In the genomic region with DNA sequence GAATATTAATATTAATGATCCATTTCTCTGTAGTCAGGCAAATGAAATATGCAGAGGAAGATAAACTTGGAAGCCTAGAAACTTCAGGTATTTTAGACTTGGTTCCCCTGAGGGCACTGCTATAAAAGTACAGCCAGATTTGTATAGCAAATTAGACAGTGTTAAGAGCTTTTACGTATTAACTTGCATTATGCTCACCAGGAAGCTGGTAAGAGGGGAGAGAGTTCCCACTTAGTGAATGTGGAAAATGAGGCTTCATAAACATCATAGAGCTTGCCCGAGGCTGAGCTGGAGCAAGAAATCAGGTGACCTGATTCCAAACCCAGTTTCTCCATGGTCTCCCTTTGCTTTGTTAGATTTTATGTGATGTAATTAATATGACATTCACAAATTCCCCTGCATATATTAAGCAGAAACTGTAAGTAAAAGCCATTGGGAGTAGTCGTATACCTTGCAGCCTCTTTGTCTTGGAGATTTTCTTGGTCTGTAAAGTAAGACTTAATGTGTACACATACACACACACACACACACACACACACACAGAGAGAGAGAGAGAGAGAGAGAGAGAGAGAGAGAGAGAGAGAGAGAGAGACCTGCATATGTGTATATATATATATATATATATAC, we compare ENCODE assay signal across 30 mouse cellular contexts.
A peak's percentile ranks its signal among the peaks of the same experiment; 100 is the strongest.
DNase-seq lines count a peak whose midpoint lies in the region; ATAC-seq lines count a peak whose summit lies in the region.
"Had no signal": no experiment of that assay in that cellular context is flagged by ENCODE, and none has a peak within 500 bp of the region (broad histone marks: within the 10 kb centered on the region; RNA-seq: fewer than 3 reads in every experiment).

No protein-coding gene starts in this region.

- no peak overlapping the region for H3K4me3 ChIP-seq in forebrain, embryonic 14.5 days (ENCODE audit: low read depth, low read length)
- no peak overlapping the region for H3K4me3 ChIP-seq in forebrain, embryonic 11.5 days (ENCODE audit: low read depth, low read length)
- no peak overlapping the region for H3K4me3 ChIP-seq in hindbrain, embryonic 16.5 days (ENCODE audit: low read length)
- H3K4me3 ChIP-seq in hindbrain, embryonic 10.5 days, result no peak overlapping the region
- H3K4me3 ChIP-seq: embryonic facial prominence, embryonic 12.5 days; heart, adult 2 months; heart, embryonic 12.5 days; layer of hippocampus, adult 2 months; left cerebral cortex, adult 2 months; limb, embryonic 12.5 days; liver, embryonic 15.5 days; lung, embryonic 15.5 days; midbrain, embryonic 12.5 days; myocyte; neural tube, embryonic 13.5 days; stomach, embryonic 15.5 days had no signal

- peak; percentile 14 for DNase-seq in forebrain, embryonic 14.5 days (ENCODE audit: low spot score)
- no peak for DNase-seq in forebrain, embryonic 11.5 days (ENCODE audit: low spot score)
- no peak for DNase-seq in hindbrain, embryonic 10.5 days (ENCODE audit: low spot score)
- peak; percentile 24 for DNase-seq in retina, postnatal 1 day
- DNase-seq in retina, embryonic 14.5 days (ENCODE audit: low spot score), result no peak
- no peak for DNase-seq in testis, postnatal 10 days (ENCODE audit: low spot score)
- DNase-seq: adrenal gland, adult 2 months; adrenal gland, postnatal 36 days; cerebellum, adult 11-12 months; cerebellum, adult 9-11 months; embryo, embryonic 11 days; heart, adult 2 months; kidney, adult 2 months; kidney, postnatal 36 days; right cerebral cortex, postnatal 25 days; thymus, postnatal 14 days had no signal

- H3K27ac ChIP-seq in forebrain, embryonic 14.5 days (ENCODE audit: low read depth, low read length), result no peak overlapping the region
- H3K27ac ChIP-seq in forebrain, embryonic 11.5 days (ENCODE audit: low read depth, low read length), result no peak overlapping the region
- no peak overlapping the region for H3K27ac ChIP-seq in hindbrain, embryonic 16.5 days (ENCODE audit: low read depth, low read length)
- H3K27ac ChIP-seq in hindbrain, embryonic 10.5 days, result no peak overlapping the region
- H3K27ac ChIP-seq: embryonic facial prominence, embryonic 12.5 days; heart, adult 2 months; layer of hippocampus, adult 2 months; left cerebral cortex, adult 2 months; limb, embryonic 12.5 days; liver, embryonic 15.5 days; lung, embryonic 15.5 days; midbrain, embryonic 12.5 days; neural tube, embryonic 13.5 days; stomach, embryonic 15.5 days had no signal

- H3K9ac ChIP-seq in forebrain, embryonic 14.5 days (ENCODE audit: low read length), result no peak overlapping the region
- H3K9ac ChIP-seq in forebrain, embryonic 11.5 days (ENCODE audit: low read length), result no peak overlapping the region
- H3K9ac ChIP-seq in hindbrain, embryonic 16.5 days (ENCODE audit: low read depth, low read length), result no peak overlapping the region
- H3K9ac ChIP-seq: embryonic facial prominence, embryonic 12.5 days; heart, embryonic 12.5 days; limb, embryonic 12.5 days; liver, embryonic 15.5 days; lung, embryonic 15.5 days; midbrain, embryonic 12.5 days; neural tube, embryonic 13.5 days; stomach, embryonic 15.5 days had no signal

- H3K36me3 ChIP-seq in forebrain, embryonic 14.5 days (ENCODE audit: control insufficient read depth, insufficient read depth, low read length), result no peaks in the 10 kb centered on the region
- no peaks in the 10 kb centered on the region for H3K36me3 ChIP-seq in forebrain, embryonic 11.5 days (ENCODE audit: control insufficient read depth, insufficient read depth, low read length)
- no peaks in the 10 kb centered on the region for H3K36me3 ChIP-seq in hindbrain, embryonic 16.5 days (ENCODE audit: control insufficient read depth, insufficient read depth, low read length)
- no peaks in the 10 kb centered on the region for H3K36me3 ChIP-seq in hindbrain, embryonic 10.5 days
- H3K36me3 ChIP-seq: embryonic facial prominence, embryonic 12.5 days; heart, embryonic 12.5 days; limb, embryonic 12.5 days; liver, embryonic 15.5 days; lung, embryonic 15.5 days; midbrain, embryonic 12.5 days; neural tube, embryonic 13.5 days; stomach, embryonic 15.5 days had no signal

- no peaks in the 10 kb centered on the region for H3K9me3 ChIP-seq in forebrain, embryonic 14.5 days (replicated peaks; ENCODE audit: control insufficient read depth, low read length)
- H3K9me3 ChIP-seq in forebrain, embryonic 11.5 days (ENCODE audit: control insufficient read depth, low read length), result no peaks in the 10 kb centered on the region
- no peaks in the 10 kb centered on the region for H3K9me3 ChIP-seq in hindbrain, embryonic 16.5 days (ENCODE audit: control insufficient read depth, low read length)
- no peaks in the 10 kb centered on the region for H3K9me3 ChIP-seq in hindbrain, embryonic 10.5 days
- H3K9me3 ChIP-seq: embryonic facial prominence, embryonic 12.5 days; limb, embryonic 12.5 days; liver, embryonic 15.5 days; lung, embryonic 15.5 days; midbrain, embryonic 12.5 days; neural tube, embryonic 13.5 days; stomach, embryonic 15.5 days had no signal

- no peak for ATAC-seq in forebrain, embryonic 14.5 days
- no peak for ATAC-seq in forebrain, embryonic 11.5 days (replicated peaks; ENCODE audit: low FRiP score)
- ATAC-seq in hindbrain, embryonic 16.5 days, result peak; percentile 34; the same call in 1 of the 2 replicates
- ATAC-seq: activated CD4-positive, CD25-positive, alpha-beta regulatory T cell, adult 4 months had no signal

- H3K4me1 ChIP-seq in forebrain, embryonic 14.5 days (ENCODE audit: control insufficient read depth, insufficient read depth, low read length), result no peaks in the 10 kb centered on the region
- H3K4me1 ChIP-seq in forebrain, embryonic 11.5 days (replicated peaks; ENCODE audit: control insufficient read depth, insufficient read depth, low read length), result no peaks in the 10 kb centered on the region
- H3K4me1 ChIP-seq in hindbrain, embryonic 16.5 days (ENCODE audit: control insufficient read depth, insufficient read depth, low read depth, low read length), result no peaks in the 10 kb centered on the region
- H3K4me1 ChIP-seq in hindbrain, embryonic 10.5 days (replicated peaks), result no peaks in the 10 kb centered on the region
- H3K4me1 ChIP-seq: embryonic facial prominence, embryonic 12.5 days; heart, embryonic 12.5 days; limb, embryonic 12.5 days; liver, embryonic 15.5 days; lung, embryonic 15.5 days; midbrain, embryonic 12.5 days; neural tube, embryonic 13.5 days; stomach, embryonic 15.5 days had no signal

- 70% methylated on average over 3 of the region's 3 CpGs for WGBS in forebrain, embryonic 14.5 days
- WGBS in forebrain, embryonic 11.5 days, result 85% methylated on average over 3 of the region's 3 CpGs
- 67% methylated on average over 3 of the region's 3 CpGs for WGBS in hindbrain, embryonic 16.5 days
- 84% methylated on average over 3 of the region's 3 CpGs for WGBS in hindbrain, embryonic 10.5 days

- no peak overlapping the region for H3K4me2 ChIP-seq in forebrain, embryonic 14.5 days (ENCODE audit: low read length)
- H3K4me2 ChIP-seq in forebrain, embryonic 11.5 days (ENCODE audit: low read depth, low read length, severe bottlenecking), result no peak overlapping the region
- no peak overlapping the region for H3K4me2 ChIP-seq in hindbrain, embryonic 16.5 days (ENCODE audit: low read length)
- H3K4me2 ChIP-seq: embryonic facial prominence, embryonic 12.5 days; heart, embryonic 12.5 days; limb, embryonic 12.5 days; liver, embryonic 15.5 days; lung, embryonic 15.5 days; midbrain, embryonic 12.5 days; neural tube, embryonic 13.5 days; stomach, embryonic 15.5 days had no signal

- H3K27me3 ChIP-seq in forebrain, embryonic 14.5 days (replicated peaks; ENCODE audit: control insufficient read depth, insufficient read depth, low read length), result no peaks in the 10 kb centered on the region
- H3K27me3 ChIP-seq in forebrain, embryonic 11.5 days (ENCODE audit: control insufficient read depth, insufficient read depth, low read length), result no peaks in the 10 kb centered on the region
- H3K27me3 ChIP-seq in hindbrain, embryonic 16.5 days (replicated peaks; ENCODE audit: control insufficient read depth, insufficient read depth, low read length), result no peaks in the 10 kb centered on the region
- no peaks in the 10 kb centered on the region for H3K27me3 ChIP-seq in hindbrain, embryonic 10.5 days (ENCODE audit: insufficient read depth, poor library complexity, severe bottlenecking)
- H3K27me3 ChIP-seq: CH12.LX; embryonic facial prominence, embryonic 12.5 days; heart, embryonic 12.5 days; limb, embryonic 12.5 days; liver, embryonic 15.5 days; lung, embryonic 15.5 days; midbrain, embryonic 12.5 days; neural tube, embryonic 13.5 days; stomach, embryonic 15.5 days had no signal

Comparison
In these comparisons a context has a peak if more than half of its experiments do, and no peak if none do; other contexts are left out.
1. DNase-seq: peak in forebrain, embryonic 14.5 days (single experiment) and retina, postnatal 1 day (single experiment); none in forebrain, embryonic 11.5 days (single experiment), hindbrain, embryonic 10.5 days (single experiment), retina, embryonic 14.5 days (single experiment) and testis, postnatal 10 days (single experiment).